9 mouse cellular contexts compared by ENCODE assay signal in genomic region chr2:181722213-181722612, GRCm38 (mm10). TPM values are rescaled to one million over a fixed set of nuclear protein-coding genes. Genes with fewer than 3 reads are reported as not detected.
DNase-seq lines count a peak whose midpoint lies in the region; ATAC-seq and TF ChIP-seq lines count a peak whose summit lies in the region.
"Had no signal": no experiment of that assay in that cellular context is flagged by ENCODE, and none has a peak within 500 bp of the region (broad histone marks: within the 10 kb centered on the region; RNA-seq: fewer than 3 reads in every experiment).

No protein-coding gene starts in this region.

- ATAC-seq in heart, postnatal 0 days (ENCODE audit: insufficient read depth, low read depth): no peak; the same call in 1 of the 2 replicates
- ATAC-seq in limb, embryonic 12.5 days (ENCODE audit: insufficient number of reproducible peaks, insufficient read depth, low FRiP score, low TSS enrichment, low read depth): 0 out of 2 replicates have a peak, but pooled peaks have one; percentile 33
- ATAC-seq in monocyte, adult 5-6 weeks (replicated peaks; ENCODE audit: insufficient number of reproducible peaks, low FRiP score, low TSS enrichment, poor library complexity, severe bottlenecking): no peak

- no peaks in the 10 kb centered on the region for H3K36me3 ChIP-seq in heart, postnatal 0 days (replicated peaks; ENCODE audit: control insufficient read depth, insufficient read depth, low read length)
- H3K36me3 ChIP-seq in heart, embryonic 10.5 days: peaks cover 13% of the 10 kb centered on the region; the same call in 1 of the 2 replicates
- H3K36me3 ChIP-seq in limb, embryonic 12.5 days: no peaks in the 10 kb centered on the region

- H3K9me3 ChIP-seq in heart, postnatal 0 days (replicated peaks; ENCODE audit: control insufficient read depth, low read length): no peaks in the 10 kb centered on the region
- H3K9me3 ChIP-seq in heart, embryonic 10.5 days: no peaks in the 10 kb centered on the region
- H3K9me3 ChIP-seq in limb, embryonic 12.5 days: no peaks in the 10 kb centered on the region

- peak; percentile 61 for TF ChIP-seq CTCF in heart, postnatal 0 days (IDR thresholded peaks at IDR 0.05; ENCODE audit: low read depth)
- TF ChIP-seq CTCF in embryonic fibroblast, embryonic 13.5 days (IDR thresholded peaks at IDR 0.05; ENCODE audit: borderline replicate concordance, insufficient read depth, low read length): peak; percentile 58; the same call in 1 of the 2 replicates

- no peak overlapping the region for H3K4me3 ChIP-seq in heart, postnatal 0 days (ENCODE audit: low read depth, low read length)
- H3K4me3 ChIP-seq in heart, embryonic 10.5 days: no peak overlapping the region
- H3K4me3 ChIP-seq in embryonic fibroblast, embryonic 13.5 days (ENCODE audit: insufficient read depth, low read length): no peak overlapping the region
- H3K4me3 ChIP-seq in limb, embryonic 12.5 days (replicated peaks): no peak overlapping the region

- DNase-seq in heart, postnatal 0 days (ENCODE audit: low spot score): no peak
- no peak for DNase-seq in heart, embryonic 10.5 days (ENCODE audit: low spot score)
- peak; percentile 11 for DNase-seq in urinary bladder, postnatal 25 days (ENCODE audit: low spot score)
- DNase-seq in urinary bladder, adult 18-20 months (ENCODE audit: low spot score in 2 of 2): no peak
- peak; percentile 50 for DNase-seq in retina, postnatal 7 days (ENCODE audit: low read depth, low spot score)

- no peak for TF ChIP-seq POLR2A in embryonic fibroblast, embryonic 13.5 days (IDR thresholded peaks at IDR 0.05; ENCODE audit: low read depth, low read length)

- no peak overlapping the region for H3K27ac ChIP-seq in heart, postnatal 0 days (ENCODE audit: low read depth)
- no peak overlapping the region for H3K27ac ChIP-seq in heart, embryonic 10.5 days
- H3K27ac ChIP-seq in embryonic fibroblast, embryonic 13.5 days (ENCODE audit: insufficient read depth, low read length): no peak overlapping the region
- no peak overlapping the region for H3K27ac ChIP-seq in limb, embryonic 12.5 days

- no peak overlapping the region for H3K9ac ChIP-seq in heart, postnatal 0 days (replicated peaks; ENCODE audit: low read depth, low read length)
- no peak overlapping the region for H3K9ac ChIP-seq in limb, embryonic 12.5 days (replicated peaks)

- no peaks in the 10 kb centered on the region for H3K27me3 ChIP-seq in heart, postnatal 0 days (ENCODE audit: control insufficient read depth, insufficient read depth, low read length)
- H3K27me3 ChIP-seq in heart, embryonic 10.5 days (ENCODE audit: insufficient read depth, poor library complexity, severe bottlenecking): no peaks in the 10 kb centered on the region
- no peaks in the 10 kb centered on the region for H3K27me3 ChIP-seq in limb, embryonic 12.5 days

- no peak overlapping the region for H3K4me2 ChIP-seq in heart, postnatal 0 days (ENCODE audit: low read depth, low read length)
- no peak overlapping the region for H3K4me2 ChIP-seq in limb, embryonic 12.5 days

- 16% methylated on average over 3 of the region's 3 CpGs for WGBS in heart, postnatal 0 days
- 16% methylated on average over 3 of the region's 3 CpGs for WGBS in heart, embryonic 10.5 days
- 15% methylated on average over 3 of the region's 3 CpGs for WGBS in limb, embryonic 12.5 days

- no peaks in the 10 kb centered on the region for H3K4me1 ChIP-seq in heart, postnatal 0 days (ENCODE audit: control insufficient read depth, insufficient read depth)
- no peaks in the 10 kb centered on the region for H3K4me1 ChIP-seq in heart, embryonic 10.5 days
- no peaks in the 10 kb centered on the region for H3K4me1 ChIP-seq in embryonic fibroblast, embryonic 13.5 days (ENCODE audit: control insufficient read depth, insufficient read depth, low read length)
- H3K4me1 ChIP-seq in limb, embryonic 12.5 days (replicated peaks): no peaks in the 10 kb centered on the region

- TF ChIP-seq EP300 in heart, postnatal 0 days (IDR thresholded peaks at IDR 0.05; ENCODE audit: low read depth): no peak

RNA-seq across cellular contexts. Expression of gene Oprl1, which starts 7.4 kb away (rescaled TPM):
- 0.77 and 8.1 TPM in 2 replicates for total RNA-seq in heart, postnatal 0 days (2014; rRNA removed; ENCODE audit: low replicate concordance)
- polyA plus RNA-seq in heart, postnatal 0 days (2015; fragmentation: Nextera tagmentation; extraction: Ambion mirVana): 0.19 and 0.36 TPM in 2 replicates
- 6.1 and 6.6 TPM in 2 replicates for polyA plus RNA-seq in heart, embryonic 10.5 days (2016; fragmentation: Nextera tagmentation; extraction: Ambion mirVana)
- polyA plus RNA-seq in embryonic fibroblast, embryonic 13.5 days (2011; ENCODE audit: insufficient read length, low read depth, missing spikeins): not detected in 2 replicates
- polyA plus RNA-seq in limb, embryonic 12.5 days (2016; fragmentation: Nextera tagmentation; extraction: Ambion mirVana): 0.90 and 1.2 TPM in 2 replicates
- 0.19 TPM in 1 of 3 replicates, not detected in the others for total RNA-seq in monocyte, adult 5-6 weeks (2017)

RNA-seq across cellular contexts. Expression of gene Lkaaear1, which starts 24.0 kb away (rescaled TPM):
- total RNA-seq in heart, postnatal 0 days (2014; rRNA removed; ENCODE audit: low replicate concordance): not detected in 2 replicates
- polyA plus RNA-seq in heart, postnatal 0 days (2015; fragmentation: Nextera tagmentation; extraction: Ambion mirVana): not detected in 2 replicates
- polyA plus RNA-seq in heart, embryonic 10.5 days (2016; fragmentation: Nextera tagmentation; extraction: Ambion mirVana): not detected in 2 replicates
- polyA plus RNA-seq in embryonic fibroblast, embryonic 13.5 days (2011; ENCODE audit: insufficient read length, low read depth, missing spikeins): not detected in 2 replicates
- polyA plus RNA-seq in limb, embryonic 12.5 days (2016; fragmentation: Nextera tagmentation; extraction: Ambion mirVana): not detected in 2 replicates
- total RNA-seq in monocyte, adult 5-6 weeks (2017): not detected in 3 replicates
- total RNA-seq: left cerebral cortex, postnatal 10 days had no signal

RNA-seq across cellular contexts. Expression of gene Rgs19, which starts 28.4 kb away (rescaled TPM):
- 12.4 and 72.1 TPM in 2 replicates for total RNA-seq in heart, postnatal 0 days (2014; rRNA removed; ENCODE audit: low replicate concordance)
- 13.2 and 16.4 TPM in 2 replicates for polyA plus RNA-seq in heart, postnatal 0 days (2015; fragmentation: Nextera tagmentation; extraction: Ambion mirVana)
- polyA plus RNA-seq in heart, embryonic 10.5 days (2016; fragmentation: Nextera tagmentation; extraction: Ambion mirVana): 56.4 and 67.7 TPM in 2 replicates
- polyA plus RNA-seq in embryonic fibroblast, embryonic 13.5 days (2011; ENCODE audit: insufficient read length, low read depth, missing spikeins): 66.1 and 87.1 TPM in 2 replicates
- polyA plus RNA-seq in limb, embryonic 12.5 days (2016; fragmentation: Nextera tagmentation; extraction: Ambion mirVana): 71.0 and 88.8 TPM in 2 replicates
- total RNA-seq in monocyte, adult 5-6 weeks (2017): 102 to 134 TPM (median 128 TPM) in 3 replicates

RNA-seq across cellular contexts. Expression of gene Myt1, which starts 40.9 kb away (rescaled TPM):
- total RNA-seq in heart, postnatal 0 days (2014; rRNA removed; ENCODE audit: low replicate concordance): not detected in 2 replicates
- polyA plus RNA-seq in heart, postnatal 0 days (2015; fragmentation: Nextera tagmentation; extraction: Ambion mirVana): not detected in 2 replicates
- polyA plus RNA-seq in heart, embryonic 10.5 days (2016; fragmentation: Nextera tagmentation; extraction: Ambion mirVana): 0.05 and 0.14 TPM in 2 replicates
- polyA plus RNA-seq in embryonic fibroblast, embryonic 13.5 days (2011; ENCODE audit: insufficient read length, low read depth, missing spikeins): not detected in 2 replicates
- polyA plus RNA-seq in limb, embryonic 12.5 days (2016; fragmentation: Nextera tagmentation; extraction: Ambion mirVana): 0.15 and 0.53 TPM in 2 replicates
- 0.29 TPM in 1 of 3 replicates, not detected in the others for total RNA-seq in monocyte, adult 5-6 weeks (2017)

RNA-seq across cellular contexts. Expression of gene Tcea2, which starts 42.1 kb away (rescaled TPM):
- total RNA-seq in heart, postnatal 0 days (2014; rRNA removed; ENCODE audit: low replicate concordance): 19.6 and 21.9 TPM in 2 replicates
- 15.2 and 16.2 TPM in 2 replicates for polyA plus RNA-seq in heart, postnatal 0 days (2015; fragmentation: Nextera tagmentation; extraction: Ambion mirVana)
- polyA plus RNA-seq in heart, embryonic 10.5 days (2016; fragmentation: Nextera tagmentation; extraction: Ambion mirVana): 12.2 and 15.3 TPM in 2 replicates
- 6.8 and 13.4 TPM in 2 replicates for polyA plus RNA-seq in embryonic fibroblast, embryonic 13.5 days (2011; ENCODE audit: insufficient read length, low read depth, missing spikeins)
- 31.6 and 33.3 TPM in 2 replicates for polyA plus RNA-seq in limb, embryonic 12.5 days (2016; fragmentation: Nextera tagmentation; extraction: Ambion mirVana)
- 3.8 to 20.0 TPM (median 10.0 TPM) in 3 replicates for total RNA-seq in monocyte, adult 5-6 weeks (2017)

Comparison
In these comparisons a context has a peak if more than half of its experiments do, and no peak if none do; other contexts are left out.
1. DNase-seq: peak in urinary bladder, postnatal 25 days (single experiment) and retina, postnatal 7 days (single experiment); none in heart, postnatal 0 days (single experiment), heart, embryonic 10.5 days (single experiment) and urinary bladder, adult 18-20 months (0 of 2).